Mouse (Mus musculus) embryonic facial prominence, embryonic 15.5 days (tissue): ENCODE measurements around the gene Tmem39b. TPM values are rescaled to one million over a fixed set of nuclear protein-coding genes. Genes with fewer than 3 reads are reported as not detected.
"Not testable (repeated sequence)": the region's sequence is repeated elsewhere in the genome, so short reads cannot be mapped to it uniquely, and the experiment has no call there.

Experiments
- ATAC-seq: fragments of 200-750 bp; cut with Nextera tagmentation; 2 replicates; pipeline ENCODE4 v1.8.0; 2017; ENCODE audit warnings: low read depth, moderate TSS enrichment; ENCODE audit not compliant: insufficient number of reproducible peaks, low FRiP score, low TSS enrichment
- H3K27ac ChIP-seq: fragments of 300-500 bp; sonication (generic); replicated peaks from 2 replicates; pipeline ENCODE4 v1.5.1; 2015; ENCODE audit warnings: mild to moderate bottlenecking, inconsistent platforms
- H3K27me3 ChIP-seq: fragments of 300-500 bp; sonication (generic); 2 replicates; pipeline ENCODE4 v1.6.1; 2015; ENCODE audit warnings: inconsistent platforms
- H3K36me3 ChIP-seq: fragments of 300-500 bp; sonication (generic); 2 replicates; pipeline ENCODE4 v1.6.1; 2015; ENCODE audit warnings: mild to moderate bottlenecking, inconsistent platforms
- H3K4me1 ChIP-seq: fragments of 300-500 bp; sonication (generic); 2 replicates; pipeline ENCODE4 v1.6.1; 2015; ENCODE audit warnings: inconsistent platforms
- H3K4me2 ChIP-seq: fragments of 300-500 bp; sonication (generic); replicated peaks from 2 replicates; pipeline ENCODE4 v1.6.1; 2015; ENCODE audit warnings: mild to moderate bottlenecking, inconsistent platforms
- H3K4me3 ChIP-seq: fragments of 300-500 bp; sonication (generic); replicated peaks from 2 replicates; pipeline ENCODE4 v1.5.1; 2015; ENCODE audit warnings: mild to moderate bottlenecking, inconsistent platforms
- H3K9ac ChIP-seq: fragments of 300-500 bp; sonication (generic); 2 replicates; pipeline ENCODE4 v1.6.1; 2015; ENCODE audit warnings: inconsistent platforms
- H3K9me3 ChIP-seq: fragments of 300-500 bp; sonication (generic); replicated peaks from 2 replicates; pipeline ENCODE4 v1.6.1; 2016; ENCODE audit warnings: inconsistent platforms
- WGBS: fragments of 180-500 bp; shearing (Covaris S2); methylation state at CpG from one replicate; pipeline ENCODE4 v1.1.7; 2015; 5-methylcytosine and 5-hydroxymethylcytosine counted together
- polyA plus RNA-seq: library from polyadenylated mRNA; unstranded; fragments of >200 nt; fragmentation: Nextera tagmentation; extraction: Ambion mirVana; gene quantifications from 2 replicates; pipeline ENCODE4 v1.2.1, GENCODE M21; 2015

Tmem39b gene
- 13.5 and 15.0 TPM in 2 replicates for polyA plus RNA-seq

DNA sequence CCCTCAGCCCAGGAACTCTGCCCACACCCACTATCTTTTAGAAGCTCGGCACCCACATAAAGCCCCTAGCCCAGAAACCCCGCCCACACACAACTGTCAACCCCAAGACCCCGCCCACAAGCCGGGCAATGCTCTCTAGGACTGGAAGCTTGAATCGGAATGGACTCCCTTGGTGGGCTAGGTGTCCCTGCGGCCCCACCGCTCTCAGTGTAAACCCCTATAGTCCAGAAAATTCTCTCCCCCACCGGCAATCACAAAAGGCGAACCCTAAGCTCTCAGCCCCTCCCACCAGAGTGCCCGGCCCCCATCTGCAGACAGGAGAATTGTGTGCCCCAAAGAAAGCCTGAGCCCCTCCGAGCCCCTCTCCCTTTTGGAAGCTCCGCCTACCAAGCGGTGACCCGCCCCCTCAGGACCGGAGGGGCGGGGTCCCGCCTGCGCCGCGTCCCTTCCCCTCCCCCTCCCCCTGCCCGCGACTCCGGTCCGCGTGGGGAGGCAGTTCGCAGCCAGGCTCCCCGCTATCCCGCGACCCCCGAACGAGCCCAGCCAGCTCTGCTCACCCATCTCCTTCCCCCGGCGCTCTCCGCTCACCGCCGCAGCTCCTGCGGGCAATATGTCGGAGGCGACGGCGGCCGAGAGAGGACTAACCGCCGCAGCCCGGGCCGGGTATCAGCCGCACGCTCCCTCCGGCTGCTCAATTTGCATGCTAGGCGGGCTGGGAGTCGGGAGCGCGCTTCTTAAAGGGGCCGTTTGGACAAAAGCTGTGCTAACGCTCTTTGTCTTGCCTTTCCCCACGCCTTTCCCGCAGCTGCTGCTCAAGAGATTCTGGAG is at the start of gene Tmem39b:
TSS of gene Tmem39b (minus strand) at position 681 of the 828 bp plus-strand sequence.
- H3K4me2 ChIP-seq, result peak within 1 kb of the TSS; percentile 78
- H3K9me3 ChIP-seq, result no peaks in the 10 kb centered on the region
- peak within 1 kb of the TSS; percentile 72 for H3K4me3 ChIP-seq
- peak within 1 kb of the TSS; percentile 90 for H3K27ac ChIP-seq
- under 1% methylated on average over 55 of the region's 57 CpGs for WGBS
- H3K9ac ChIP-seq, result peak within 1 kb of the TSS; percentile 53
- H3K27me3 ChIP-seq, result no peaks in the 10 kb centered on the region
- peaks cover 22% of the 10 kb centered on the region for H3K4me1 ChIP-seq
- ATAC-seq, result peak; percentile 88
- peaks cover 22% of the 10 kb centered on the region for H3K36me3 ChIP-seq

- H3K9ac ChIP-seq, result no peak overlapping the region
- ATAC-seq, result no peak
- no peak overlapping the region for H3K4me2 ChIP-seq
- no peak overlapping the region for H3K27ac ChIP-seq
- 91% methylated on average over 1 of the region's 1 CpGs for WGBS
- no peaks in the 10 kb centered on the region for H3K27me3 ChIP-seq
- H3K36me3 ChIP-seq, result no peaks in the 10 kb centered on the region
- H3K9me3 ChIP-seq, result no peaks in the 10 kb centered on the region
- peaks cover 11% of the 10 kb centered on the region; the same call in 1 of the 2 replicates for H3K4me1 ChIP-seq
- H3K4me3 ChIP-seq, result no peak overlapping the region
Measured at GRCm38 (mm10) chr4:129746106-129746505, 49.5 kb upstream of the Tmem39b start.

DNA sequence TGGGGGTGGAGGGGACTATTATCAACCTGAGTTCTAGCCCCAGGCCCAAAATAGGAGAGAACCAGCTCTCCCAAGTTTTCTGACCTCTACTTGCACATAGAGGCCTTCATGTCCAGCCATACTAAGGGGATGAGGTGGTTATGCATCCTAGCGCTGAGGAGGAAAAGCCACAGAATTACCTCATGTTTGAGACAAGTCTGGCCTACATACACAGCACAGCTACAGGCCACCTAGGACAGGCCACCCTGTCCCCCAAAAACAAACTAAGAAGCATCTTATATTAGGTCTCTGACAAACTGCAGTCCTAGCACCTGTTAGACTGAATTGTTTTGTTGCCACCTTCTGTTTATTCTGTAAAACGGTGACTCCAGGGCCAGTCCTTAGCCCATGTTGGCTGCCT is 46.9 kb upstream of the Tmem39b start:
- no peaks in the 10 kb centered on the region for H3K27me3 ChIP-seq
- no peaks in the 10 kb centered on the region for H3K36me3 ChIP-seq
- H3K27ac ChIP-seq, result peak overlapping the region; percentile 99
- H3K9ac ChIP-seq, result peak overlapping the region; percentile 86; the same call in 1 of the 2 replicates
- peak overlapping the region; percentile 66 for H3K4me2 ChIP-seq
- no peak for ATAC-seq
- H3K4me1 ChIP-seq, result peaks cover 19% of the 10 kb centered on the region
- WGBS, result 33% methylated on average over 2 of the region's 2 CpGs
- H3K9me3 ChIP-seq, result no peaks in the 10 kb centered on the region
- peak overlapping the region; percentile 100 for H3K4me3 ChIP-seq

DNA sequence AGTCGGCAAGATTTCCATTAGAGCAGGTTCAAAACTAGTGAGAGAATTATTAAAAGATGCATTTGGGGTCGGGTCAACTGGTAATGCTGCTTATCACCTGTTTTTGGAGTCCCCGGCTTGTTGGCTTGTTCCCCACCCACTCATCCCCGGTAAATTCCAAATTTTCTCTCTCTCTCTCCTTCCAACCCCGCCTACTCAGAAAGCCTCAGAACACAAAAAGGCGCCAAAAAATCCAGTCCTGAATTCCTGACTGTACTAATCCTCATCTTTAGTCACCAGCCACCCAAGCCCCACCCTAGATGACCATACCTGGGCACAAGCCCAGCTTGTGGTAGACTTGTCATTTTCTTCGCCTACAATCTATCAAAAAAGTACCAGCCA is 46.4 kb upstream of the Tmem39b start:
- Histone ChIP-seq H3K4me1 (peaks cover 21% of the 10 kb centered on the region), H3K27ac (peak overlapping the region; percentile 99), H3K36me3 (no peaks in the 10 kb centered on the region), H3K9me3 (no peaks in the 10 kb centered on the region), H3K27me3 (no peaks in the 10 kb centered on the region), H3K4me3 (peak overlapping the region; percentile 100), H3K4me2 (peak overlapping the region; percentile 66), H3K9ac (peak overlapping the region; percentile 86)
- WGBS, result 8% methylated on average over 7 of the region's 7 CpGs
- ATAC-seq, result no peak

- H3K36me3 ChIP-seq, result no peaks in the 10 kb centered on the region
- H3K4me1 ChIP-seq, result peaks cover 22% of the 10 kb centered on the region
- ATAC-seq, result peak; percentile 95
- H3K4me2 ChIP-seq, result peak within 1 kb of the TSS; percentile 66
- H3K4me3 ChIP-seq, result peak within 1 kb of the TSS; percentile 100
- no peaks in the 10 kb centered on the region for H3K9me3 ChIP-seq
- peak within 1 kb of the TSS; percentile 99 for H3K27ac ChIP-seq
- WGBS, result under 1% methylated on average over 74 of the region's 76 CpGs
- H3K27me3 ChIP-seq, result no peaks in the 10 kb centered on the region
- H3K9ac ChIP-seq, result peak within 1 kb of the TSS; percentile 100
Measured at GRCm38 (mm10) chr4:129742232-129743009, 45.8 kb upstream of the Tmem39b start, which contains the start of gene Khdrbs1. Gene Khdrbs1 (minus strand): TSS chr4:129742303.

GRCm38 (mm10) chr4:129741974-129742231 is 45.3 kb upstream of the Tmem39b start:
- no peaks in the 10 kb centered on the region for H3K9me3 ChIP-seq
- WGBS, result under 1% methylated on average over 32 of the region's 34 CpGs
- no peaks in the 10 kb centered on the region for H3K27me3 ChIP-seq
- ATAC-seq, result peak; percentile 39
- no peaks in the 10 kb centered on the region for H3K36me3 ChIP-seq
- peaks cover 22% of the 10 kb centered on the region for H3K4me1 ChIP-seq
- peak overlapping the region; percentile 100 for H3K4me3 ChIP-seq
- peak overlapping the region; percentile 99 for H3K27ac ChIP-seq
- peak overlapping the region; percentile 100 for H3K9ac ChIP-seq
- peak overlapping the region; percentile 56 for H3K4me2 ChIP-seq

DNA sequence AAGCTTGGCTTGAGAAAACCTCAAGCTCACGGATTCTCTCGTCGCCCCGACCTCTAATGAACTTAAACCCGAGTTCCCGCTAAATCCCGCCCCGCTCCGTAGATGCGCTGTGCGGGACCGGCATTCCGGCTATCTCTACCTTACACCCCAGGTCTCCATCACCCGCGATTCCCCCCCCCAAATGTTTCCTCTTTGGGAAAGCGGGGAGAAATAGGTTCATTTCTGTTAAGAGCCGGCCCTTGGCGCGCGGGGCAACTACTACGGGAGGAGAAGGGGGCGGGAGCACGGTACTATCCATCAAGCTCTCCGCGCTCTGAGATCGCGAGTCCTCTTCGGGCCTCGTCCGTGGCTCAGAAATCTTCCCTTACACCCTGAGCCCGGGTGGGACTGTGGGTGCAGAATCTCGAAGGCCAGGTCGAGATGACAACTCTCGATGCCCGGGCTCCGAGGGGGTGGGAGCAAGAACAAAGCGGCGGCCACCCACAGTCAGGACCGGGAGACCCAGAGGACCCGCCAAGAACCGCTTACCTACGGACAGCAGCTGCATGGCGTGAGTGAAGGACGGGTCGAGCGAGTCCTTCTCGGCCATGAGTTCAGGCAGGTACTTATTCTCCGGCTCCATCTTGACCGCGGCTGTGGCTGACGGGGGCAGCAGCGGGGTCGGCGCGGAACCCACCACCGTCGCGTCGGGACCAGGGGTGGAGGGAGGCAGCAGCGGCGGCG is 44.8 kb upstream of the Tmem39b start:
- H3K9me3 ChIP-seq, result no peaks in the 10 kb centered on the region
- no peaks in the 10 kb centered on the region for H3K36me3 ChIP-seq
- no peaks in the 10 kb centered on the region for H3K27me3 ChIP-seq
- H3K27ac ChIP-seq, result peak overlapping the region; percentile 99
- H3K9ac ChIP-seq, result peak overlapping the region; percentile 100
- peaks cover 22% of the 10 kb centered on the region for H3K4me1 ChIP-seq
- no peak; the same call in 1 of the 2 replicates for ATAC-seq
- peak overlapping the region; percentile 56 for H3K4me2 ChIP-seq
- under 1% methylated on average over 62 of the region's 62 CpGs for WGBS
- peak overlapping the region; percentile 100 for H3K4me3 ChIP-seq

DNA sequence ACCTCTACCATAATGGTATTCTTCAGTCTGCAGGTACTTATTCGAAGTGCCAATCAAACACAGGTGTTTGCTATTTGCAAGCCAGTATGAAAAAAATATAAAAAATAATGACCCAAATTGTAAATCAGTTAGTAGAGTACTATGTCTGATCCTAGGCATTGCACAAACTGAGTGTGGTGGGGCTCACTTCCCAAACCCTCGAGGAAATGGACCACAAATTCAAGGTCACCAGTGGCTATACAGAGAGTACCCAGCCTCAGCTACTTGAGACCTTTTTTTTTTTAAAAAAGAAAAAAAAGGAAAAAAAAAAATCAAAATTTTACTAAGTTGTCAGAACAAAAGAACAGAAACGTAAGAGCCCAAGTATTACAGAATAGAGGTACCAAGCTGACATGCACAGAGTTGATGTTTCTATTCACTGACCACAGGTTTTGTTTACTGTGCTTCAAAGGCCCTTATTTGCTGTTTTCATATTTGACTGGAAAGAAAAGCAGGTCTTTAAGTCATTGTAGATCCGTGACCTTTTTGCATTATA is 42.5 kb upstream of the Tmem39b start:
- WGBS, result 60% methylated on average over 4 of the region's 4 CpGs
- Histone ChIP-seq H3K27me3 (no peaks in the 10 kb centered on the region), H3K4me1 (peaks cover 22% of the 10 kb centered on the region), H3K9me3 (no peaks in the 10 kb centered on the region), H3K4me3 (no peak overlapping the region), H3K27ac (no peak overlapping the region), H3K4me2 (peak overlapping the region; percentile 56), H3K9ac (no peak overlapping the region), H3K36me3 (no peaks in the 10 kb centered on the region)
- no peak for ATAC-seq

DNA sequence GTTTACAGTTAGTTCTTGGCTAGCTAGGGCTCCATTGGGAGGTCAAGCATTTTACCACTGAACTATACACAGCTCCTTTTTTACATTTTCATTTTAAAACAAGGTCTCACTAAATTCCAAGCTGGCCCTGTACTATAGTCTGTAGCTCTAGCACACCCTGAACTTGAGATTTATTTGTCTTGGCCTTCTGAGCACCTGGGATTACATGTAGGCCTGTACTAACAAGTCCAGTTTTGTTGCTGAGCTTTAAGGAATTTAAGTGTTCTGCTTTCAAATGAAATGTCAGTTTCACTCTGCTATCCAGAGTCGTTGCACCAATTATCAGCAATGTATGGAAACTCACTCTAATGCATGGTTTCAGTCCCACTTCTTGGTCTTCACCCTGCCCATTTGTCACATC is 39.5 kb upstream of the Tmem39b start:
- Histone ChIP-seq H3K9me3 (no peaks in the 10 kb centered on the region), H3K4me2 (no peak overlapping the region), H3K4me1 (peaks cover 13% of the 10 kb centered on the region), H3K4me3 (no peak overlapping the region), H3K36me3 (no peaks in the 10 kb centered on the region), H3K9ac (no peak overlapping the region), H3K27me3 (no peaks in the 10 kb centered on the region), H3K27ac (peak overlapping the region; percentile 34; the same call in 1 of the 2 replicates)
- no peak for ATAC-seq
- WGBS, result 72% methylated on average over 1 of the region's 1 CpGs

DNA sequence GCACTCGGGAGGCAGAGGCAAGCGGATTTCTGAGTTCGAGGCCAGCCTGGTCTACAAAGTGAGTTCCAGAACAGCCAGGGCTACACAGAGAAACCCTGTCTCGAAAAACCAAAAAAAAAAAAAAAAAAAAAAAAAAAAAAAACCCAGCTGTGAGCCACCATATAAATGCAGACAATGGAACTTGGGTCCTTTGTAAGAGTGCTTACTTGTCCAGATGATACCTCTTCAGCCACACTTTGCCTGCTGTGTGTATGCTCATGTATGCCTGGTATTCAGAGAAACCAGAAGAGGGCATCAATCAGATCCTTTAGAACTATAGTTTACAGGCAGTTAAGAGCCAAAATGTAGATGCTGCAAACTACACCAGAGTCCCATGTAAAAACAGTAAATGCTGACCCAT is 38.8 kb upstream of the Tmem39b start:
- not testable (repeated sequence) for H3K27me3 ChIP-seq, H3K4me3 ChIP-seq, H3K4me2 ChIP-seq, H3K36me3 ChIP-seq, H3K9me3 ChIP-seq, ATAC-seq, H3K9ac ChIP-seq
- Histone ChIP-seq H3K4me1 (peaks cover 13% of the 10 kb centered on the region), H3K27ac (peak overlapping the region; percentile 34; the same call in 1 of the 2 replicates)
- WGBS, result 91% methylated on average over 4 of the region's 4 CpGs

DNA sequence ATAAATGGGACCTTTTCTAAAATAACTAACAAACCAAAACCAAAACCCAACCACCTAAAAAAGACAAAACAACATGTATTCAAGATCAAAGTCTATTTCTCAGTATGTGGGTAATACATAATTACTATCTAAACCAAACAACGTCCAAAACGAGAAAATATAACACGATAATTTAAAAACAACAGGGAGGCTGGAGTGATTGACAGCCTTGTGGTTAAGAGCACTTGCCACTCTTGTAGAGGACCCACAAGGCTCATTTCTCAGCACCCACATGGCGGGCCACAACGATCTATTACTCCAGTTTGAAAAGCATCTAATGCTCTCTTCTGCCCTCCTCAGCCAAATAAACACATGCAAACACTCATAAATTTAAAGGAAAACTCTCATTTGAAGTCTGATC is 34.8 kb upstream of the Tmem39b start:
- 75% methylated on average over 5 of the region's 5 CpGs for WGBS
- Histone ChIP-seq H3K9me3 (no peaks in the 10 kb centered on the region), H3K4me3 (no peak overlapping the region), H3K4me2 (no peak overlapping the region), H3K4me1 (no peaks in the 10 kb centered on the region; the same call in 1 of the 2 replicates), H3K9ac (no peak overlapping the region), H3K27ac (no peak overlapping the region), H3K27me3 (no peaks in the 10 kb centered on the region), H3K36me3 (peaks cover 26% of the 10 kb centered on the region)
- no peak for ATAC-seq
